Mouse (Mus musculus) midbrain, embryonic 11.5 days (tissue): Measurements from ENCODE around the gene Agpat3. TPM values are rescaled to one million over a fixed set of nuclear protein-coding genes. Genes with fewer than 3 reads are reported as not detected.

Experiments
- ATAC-seq: fragments of 200-750 bp; cut with Nextera tagmentation; 2 replicates; pipeline ENCODE4 v1.8.0; 2017; ENCODE audit warnings: moderate TSS enrichment, moderate library complexity; ENCODE audit not compliant: low FRiP score
- DNase-seq: peaks from one replicate; pipeline ENCODE4 v3.0.0; 2015; ENCODE audit warnings: low spot score; ENCODE audit errors: missing footprints
- H3K27ac ChIP-seq: fragments of 300-500 bp; sonication (generic); 2 replicates; pipeline ENCODE4 v1.5.1; 2014; ENCODE audit warnings: low read depth, low read length
- H3K27me3 ChIP-seq: fragments of 300-500 bp; sonication (generic); 2 replicates; pipeline ENCODE4 v1.6.1; 2014; ENCODE audit warnings: mild to moderate bottlenecking, low read length, moderate library complexity, mixed read lengths; ENCODE audit not compliant: control insufficient read depth, insufficient read depth
- H3K36me3 ChIP-seq: fragments of 300-500 bp; sonication (generic); 2 replicates; pipeline ENCODE4 v1.6.1; 2014; ENCODE audit warnings: mild to moderate bottlenecking, low read length, moderate library complexity, mixed read lengths; ENCODE audit not compliant: control insufficient read depth, insufficient read depth
- H3K4me1 ChIP-seq: fragments of 300-500 bp; sonication (generic); 2 replicates; pipeline ENCODE4 v1.6.1; 2014; ENCODE audit warnings: low read length; ENCODE audit not compliant: control insufficient read depth, insufficient read depth
- H3K4me2 ChIP-seq: fragments of 300-500 bp; sonication (generic); 2 replicates; pipeline ENCODE4 v1.6.1; 2014; ENCODE audit warnings: mild to moderate bottlenecking, moderate library complexity
- H3K4me3 ChIP-seq: fragments of 300-500 bp; sonication (generic); 2 replicates; pipeline ENCODE4 v1.5.1; 2014; ENCODE audit warnings: low read depth, low read length
- H3K9ac ChIP-seq: fragments of 300-500 bp; sonication (generic); 2 replicates; pipeline ENCODE4 v1.6.1; 2014; ENCODE audit warnings: low read length
- H3K9me3 ChIP-seq: fragments of 300-500 bp; sonication (generic); 2 replicates; pipeline ENCODE4 v1.6.1; 2016; ENCODE audit warnings: low read length; ENCODE audit not compliant: control insufficient read depth
- WGBS: fragments of 180-500 bp; shearing (Covaris S2); extraction: QIAGEN DNeasy Blood & Tissue Kit; methylation state at CpG from one replicate; pipeline ENCODE4 v1.1.7; 2014; 5-methylcytosine and 5-hydroxymethylcytosine counted together
- polyA plus RNA-seq: library from polyadenylated mRNA; unstranded; fragments of >200 nt; fragmentation: Nextera tagmentation; extraction: Ambion mirVana; gene quantifications from 2 replicates; pipeline ENCODE4 v1.2.1, GENCODE M21; 2014

Gene Agpat3
- polyA plus RNA-seq, 1 experiment from 2014 or later, result 46.3 TPM

- Histone ChIP-seq H3K9ac (no peak overlapping the region), H3K36me3 (peaks cover 6% of the 10 kb centered on the region; the same call in 1 of the 2 replicates), H3K27me3 (no peaks in the 10 kb centered on the region), H3K27ac (no peak overlapping the region), H3K4me1 (no peaks in the 10 kb centered on the region), H3K4me3 (no peak overlapping the region), H3K4me2 (no peak overlapping the region), H3K9me3 (no peaks in the 10 kb centered on the region)
- DNase-seq (no peak), ATAC-seq (no peak)
- 90% methylated on average over 5 of the region's 5 CpGs for WGBS
These were observed 64.2 kb downstream of the Agpat3 start for GRCm38 (mm10) chr10:78288135-78288534.

- H3K4me3 ChIP-seq, result no peak overlapping the region
- no peak overlapping the region for H3K9ac ChIP-seq
- ATAC-seq (no peak), DNase-seq (no peak)
- H3K4me2 ChIP-seq, result no peak overlapping the region
- H3K9me3 ChIP-seq, result no peaks in the 10 kb centered on the region
- H3K27ac ChIP-seq, result no peak overlapping the region
- no peaks in the 10 kb centered on the region for H3K4me1 ChIP-seq
- H3K36me3 ChIP-seq, result peaks cover 10% of the 10 kb centered on the region; the same call in 1 of the 2 replicates
- WGBS, result 95% methylated on average over 22 of the region's 22 CpGs
- H3K27me3 ChIP-seq, result no peaks in the 10 kb centered on the region
These were observed 64.7 kb downstream of the Agpat3 start for GRCm38 (mm10) chr10:78287465-78288132.

- peaks cover 14% of the 10 kb centered on the region; the same call in 1 of the 2 replicates for H3K36me3 ChIP-seq
- no peak overlapping the region for H3K9ac ChIP-seq
- no peak overlapping the region for H3K4me3 ChIP-seq
- no peak overlapping the region for H3K4me2 ChIP-seq
- 84% methylated on average over 4 of the region's 4 CpGs for whole genome bisulfite sequencing
- ATAC-seq (no peak), DNase-seq (no peak)
- H3K4me1 ChIP-seq, result no peaks in the 10 kb centered on the region
- no peaks in the 10 kb centered on the region for H3K27me3 ChIP-seq
- H3K9me3 ChIP-seq, result no peaks in the 10 kb centered on the region
- H3K27ac ChIP-seq, result no peak overlapping the region
These were observed 66.3 kb downstream of the Agpat3 start for GRCm38 (mm10) chr10:78285959-78286358.

GRCm38 (mm10) chr10:78285409-78285808, 66.9 kb downstream of the Agpat3 start:
- Histone ChIP-seq H3K27ac (no peak overlapping the region), H3K9me3 (no peaks in the 10 kb centered on the region), H3K4me2 (no peak overlapping the region), H3K9ac (no peak overlapping the region), H3K27me3 (no peaks in the 10 kb centered on the region), H3K36me3 (peaks cover 14% of the 10 kb centered on the region; the same call in 1 of the 2 replicates), H3K4me1 (no peaks in the 10 kb centered on the region), H3K4me3 (no peak overlapping the region)
- no peak for DNase-seq
- no peak for ATAC-seq
- 90% methylated on average over 6 of the region's 6 CpGs for WGBS

GRCm38 (mm10) chr10:78284812-78285211, 67.5 kb downstream of the Agpat3 start:
- Histone ChIP-seq H3K9ac (no peak overlapping the region), H3K27me3 (no peaks in the 10 kb centered on the region), H3K9me3 (no peaks in the 10 kb centered on the region), H3K4me1 (no peaks in the 10 kb centered on the region), H3K4me3 (no peak overlapping the region), H3K27ac (no peak overlapping the region), H3K36me3 (peaks cover 14% of the 10 kb centered on the region; the same call in 1 of the 2 replicates), H3K4me2 (no peak overlapping the region)
- ATAC-seq, result no peak
- DNase-seq, result no peak
- WGBS, result 93% methylated on average over 12 of the region's 12 CpGs

- H3K36me3 ChIP-seq, result peaks cover 16% of the 10 kb centered on the region; the same call in 1 of the 2 replicates
- WGBS, result 88% methylated on average over 4 of the region's 4 CpGs
These were observed 69.9 kb downstream of the Agpat3 start for GRCm38 (mm10) chr10:78282411-78282810.

GRCm38 (mm10) chr10:78280486-78280885, 71.8 kb downstream of the Agpat3 start:
- Histone ChIP-seq H3K4me3 (no peak overlapping the region), H3K4me1 (no peaks in the 10 kb centered on the region), H3K4me2 (no peak overlapping the region), H3K9ac (no peak overlapping the region), H3K36me3 (peaks cover 17% of the 10 kb centered on the region; the same call in 1 of the 2 replicates), H3K27ac (no peak overlapping the region), H3K9me3 (no peaks in the 10 kb centered on the region), H3K27me3 (no peaks in the 10 kb centered on the region)
- DNase-seq (no peak), ATAC-seq (no peak)
- WGBS, result 91% methylated on average over 9 of the region's 9 CpGs

More at GRCm38 (mm10) chr10:78282411-78282810, 69.9 kb downstream of the Agpat3 start:
- H3K27me3 ChIP-seq, result no peaks in the 10 kb centered on the region
- DNase-seq (no peak), ATAC-seq (no peak)
- H3K4me3 ChIP-seq, result no peak overlapping the region
- no peaks in the 10 kb centered on the region for H3K4me1 ChIP-seq
- H3K9ac ChIP-seq, result no peak overlapping the region
- H3K4me2 ChIP-seq, result no peak overlapping the region
- no peaks in the 10 kb centered on the region for H3K9me3 ChIP-seq
- no peak overlapping the region for H3K27ac ChIP-seq

- H3K4me2 ChIP-seq, result no peak overlapping the region
- H3K27ac ChIP-seq, result no peak overlapping the region
- DNase-seq, result peak; percentile 93
- no peaks in the 10 kb centered on the region for H3K9me3 ChIP-seq
- no peaks in the 10 kb centered on the region for H3K4me1 ChIP-seq
- no peak overlapping the region for H3K9ac ChIP-seq
- no peak overlapping the region for H3K4me3 ChIP-seq
- WGBS, result 42% methylated on average over 8 of the region's 8 CpGs
- peaks cover 15% of the 10 kb centered on the region; the same call in 1 of the 2 replicates for H3K36me3 ChIP-seq
- peak; percentile 58 for ATAC-seq
- H3K27me3 ChIP-seq, result no peaks in the 10 kb centered on the region
These were observed 73.1 kb downstream of the Agpat3 start for GRCm38 (mm10) chr10:78279210-78279609.

- H3K4me2 ChIP-seq, result no peak overlapping the region
- no peak overlapping the region for H3K9ac ChIP-seq
- no peak overlapping the region for H3K4me3 ChIP-seq
- no peak for DNase-seq
- no peaks in the 10 kb centered on the region for H3K4me1 ChIP-seq
- H3K36me3 ChIP-seq, result peaks cover 11% of the 10 kb centered on the region; the same call in 1 of the 2 replicates
- H3K9me3 ChIP-seq, result no peaks in the 10 kb centered on the region
- ATAC-seq, result no peak
- H3K27me3 ChIP-seq, result no peaks in the 10 kb centered on the region
- no peak overlapping the region for H3K27ac ChIP-seq
- whole genome bisulfite sequencing, result 78% methylated on average over 3 of the region's 3 CpGs
These were observed 74.5 kb downstream of the Agpat3 start for GRCm38 (mm10) chr10:78277835-78278234.
